Mouse (Mus musculus): ENCODE results near the gene Ssr2. TPM values are rescaled to one million over a fixed set of nuclear protein-coding genes. Genes with fewer than 3 reads are reported as not detected.
"Not testable (repeated sequence)": the region's sequence is repeated elsewhere in the genome, so short reads cannot be mapped to it uniquely, and the experiment has no call there.

Ssr2 gene
- total RNA-seq, 2 experiments from 2014 or later: 207 to 252 TPM

GRCm38 (mm10) chr3:88563966-88564365, 11.7 kb upstream of the Ssr2 start:
- DNase-seq: no peak

GRCm38 (mm10) chr3:88566116-88566515, 9.6 kb upstream of the Ssr2 start:
- DNase-seq: no peak

GRCm38 (mm10) chr3:88566536-88567061, 9.1 kb upstream of the Ssr2 start:
- DNase-seq: no peak

GRCm38 (mm10) chr3:88567892-88568291, 7.8 kb upstream of the Ssr2 start:
- DNase-seq: peak in 1 of 2 experiments; percentile 37

GRCm38 (mm10) chr3:88568615-88569014, 7.1 kb upstream of the Ssr2 start:
- peak; percentile 27 to 30 for DNase-seq

GRCm38 (mm10) chr3:88569093-88569492, 6.6 kb upstream of the Ssr2 start:
- DNase-seq: no peak

- DNase-seq: peak; percentile 53 to 77
Observed at GRCm38 (mm10) chr3:88569694-88570093, 6.0 kb upstream of the Ssr2 start.

GRCm38 (mm10) chr3:88570341-88570740, 5.3 kb upstream of the Ssr2 start:
- DNase-seq: no peak

GRCm38 (mm10) chr3:88571856-88572255, 3.8 kb upstream of the Ssr2 start:
- DNase-seq: no peak

- DNase-seq: no peak
Observed at GRCm38 (mm10) chr3:88572835-88573234, 2.8 kb upstream of the Ssr2 start.

GRCm38 (mm10) chr3:88573810-88574209, 1.9 kb upstream of the Ssr2 start:
- no peak for DNase-seq

GRCm38 (mm10) chr3:88577846-88578245, 2.2 kb downstream of the Ssr2 start:
- not testable (repeated sequence) for DNase-seq

- DNase-seq: no peak
Observed at GRCm38 (mm10) chr3:88578498-88579424, 3.1 kb downstream of the Ssr2 start.

- peak; percentile 82 to 84 for DNase-seq
Observed at GRCm38 (mm10) chr3:88579454-88580117, 3.9 kb downstream of the Ssr2 start.

GRCm38 (mm10) chr3:88585769-88586168, 10.1 kb downstream of the Ssr2 start:
- DNase-seq: no peak

- no peak for DNase-seq
Observed at GRCm38 (mm10) chr3:88586640-88587039, 11.0 kb downstream of the Ssr2 start.

GRCm38 (mm10) chr3:88590246-88590645, 14.6 kb downstream of the Ssr2 start:
- no peak for DNase-seq

- DNase-seq: no peak
Observed at GRCm38 (mm10) chr3:88591044-88591443, 15.4 kb downstream of the Ssr2 start.

- DNase-seq: peak in 1 of 2 experiments; percentile 52
Observed at GRCm38 (mm10) chr3:88591950-88592731, 16.5 kb downstream of the Ssr2 start.

GRCm38 (mm10) chr3:88592942-88593576, 17.4 kb downstream of the Ssr2 start:
- no peak for DNase-seq

GRCm38 (mm10) chr3:88593893-88594580, 18.4 kb downstream of the Ssr2 start:
- DNase-seq: no peak

Measured in adrenal gland, postnatal 36 days (tissue).